Mouse (Mus musculus) embryo, embryonic 10.5 days (tissue): Measurements from ENCODE around the gene Olfr136.

Source experiments
- DNase-seq: peaks from one replicate; pipeline ENCODE4 v3.0.0-alpha.2; 2015; ENCODE audit warnings: low spot score

The Olfr136 gene

GRCm38 (mm10) chr17:38329531-38329930 is at the start of gene Olfr136:
TSS of gene Olfr136 (plus strand) at chr17:38329831.
- no peak for DNase-seq

- DNase-seq = no peak
These were observed 22.2 kb upstream of the Olfr136 start, which contains the start of gene Olfr137 for GRCm38 (mm10) chr17:38307470-38307869. TSS of gene Olfr137 (minus strand) at chr17:38307570.
